Mouse (Mus musculus): ENCODE data around the gene Flywch2. TPM values are rescaled to one million over a fixed set of nuclear protein-coding genes. Genes with fewer than 3 reads are reported as not detected.

The Flywch2 gene
- polyA plus RNA-seq, 1 experiment: 9.3 TPM

GRCm38 (mm10) chr17:23770493-23770892, 15.4 kb downstream of the Flywch2 start:
- WGBS: 48% methylated on average over 2 of the region's 2 CpGs
- H3K4me3 ChIP-seq (ENCODE audit: insufficient read depth, low read depth, low read length): peak overlapping the region; percentile 93

GRCm38 (mm10) chr17:23762976-23763375, 22.9 kb downstream of the Flywch2 start:
- Histone ChIP-seq H3K4me3 (ENCODE audit: insufficient read depth, low read depth, low read length) (no peak overlapping the region), H3K27me3 (replicated peaks; ENCODE audit: control insufficient read depth, insufficient read depth, low read length) (no peaks in the 10 kb centered on the region), H3K36me3 (ENCODE audit: control insufficient read depth, insufficient read depth, low read length) (no peaks in the 10 kb centered on the region), H3K4me1 (ENCODE audit: control insufficient read depth, insufficient read depth, low read length) (no peaks in the 10 kb centered on the region), H3K27ac (ENCODE audit: insufficient read depth, low read depth, low read length) (no peak overlapping the region)
- DNase-seq: no peak
- TF ChIP-seq POLR2A (IDR thresholded peaks at IDR 0.05; ENCODE audit: low read depth, low read length): no peak
- TF ChIP-seq CTCF (conservative IDR thresholded peaks at IDR 0.05; ENCODE audit: insufficient read depth, insufficient read length, low read depth, low read length): no peak
- WGBS: 88% methylated on average over 11 of the region's 11 CpGs

More at GRCm38 (mm10) chr17:23770493-23770892, 15.4 kb downstream of the Flywch2 start:
- DNase-seq: no peak
- TF ChIP-seq POLR2A (IDR thresholded peaks at IDR 0.05; ENCODE audit: low read depth, low read length) (no peak), CTCF (conservative IDR thresholded peaks at IDR 0.05; ENCODE audit: insufficient read depth, insufficient read length, low read depth, low read length) (no peak)
- H3K4me1 ChIP-seq (ENCODE audit: control insufficient read depth, insufficient read depth, low read length): no peaks in the 10 kb centered on the region; the same call in 1 of the 2 replicates
- H3K36me3 ChIP-seq (ENCODE audit: control insufficient read depth, insufficient read depth, low read length): no peaks in the 10 kb centered on the region
- no peak overlapping the region for H3K27ac ChIP-seq (ENCODE audit: insufficient read depth, low read depth, low read length)
- no peaks in the 10 kb centered on the region for H3K27me3 ChIP-seq (replicated peaks; ENCODE audit: control insufficient read depth, insufficient read depth, low read length)

GRCm38 (mm10) chr17:23761155-23761554, 24.7 kb downstream of the Flywch2 start:
- Histone ChIP-seq H3K27me3 (replicated peaks; ENCODE audit: control insufficient read depth, insufficient read depth, low read length) (no peaks in the 10 kb centered on the region), H3K4me3 (ENCODE audit: insufficient read depth, low read depth, low read length) (no peak overlapping the region), H3K4me1 (ENCODE audit: control insufficient read depth, insufficient read depth, low read length) (no peaks in the 10 kb centered on the region), H3K36me3 (ENCODE audit: control insufficient read depth, insufficient read depth, low read length) (no peaks in the 10 kb centered on the region), H3K27ac (ENCODE audit: insufficient read depth, low read depth, low read length) (no peak overlapping the region)
- DNase-seq: no peak
- TF ChIP-seq POLR2A (IDR thresholded peaks at IDR 0.05; ENCODE audit: low read depth, low read length) (no peak), CTCF (conservative IDR thresholded peaks at IDR 0.05; ENCODE audit: insufficient read depth, insufficient read length, low read depth, low read length) (no peak)
- WGBS: over 99% methylated on average over 3 of the region's 3 CpGs

- H3K27me3 ChIP-seq (replicated peaks; ENCODE audit: control insufficient read depth, insufficient read depth, low read length): no peaks in the 10 kb centered on the region
- DNase-seq: no peak
- no peaks in the 10 kb centered on the region for H3K4me1 ChIP-seq (ENCODE audit: control insufficient read depth, insufficient read depth, low read length)
- 93% methylated on average over 9 of the region's 9 CpGs for WGBS
- no peak overlapping the region for H3K27ac ChIP-seq (ENCODE audit: insufficient read depth, low read depth, low read length)
- no peak overlapping the region for H3K4me3 ChIP-seq (ENCODE audit: insufficient read depth, low read depth, low read length)
- TF ChIP-seq POLR2A (IDR thresholded peaks at IDR 0.05; ENCODE audit: low read depth, low read length) (no peak), CTCF (conservative IDR thresholded peaks at IDR 0.05; ENCODE audit: insufficient read depth, insufficient read length, low read depth, low read length) (no peak)
- no peaks in the 10 kb centered on the region for H3K36me3 ChIP-seq (ENCODE audit: control insufficient read depth, insufficient read depth, low read length)
Measured at GRCm38 (mm10) chr17:23760231-23760630, 25.6 kb downstream of the Flywch2 start.

GRCm38 (mm10) chr17:23758801-23759200, 27.1 kb downstream of the Flywch2 start:
- 65% methylated on average over 8 of the region's 8 CpGs for WGBS
- Histone ChIP-seq H3K4me3 (ENCODE audit: insufficient read depth, low read depth, low read length) (no peak overlapping the region), H3K27me3 (replicated peaks; ENCODE audit: control insufficient read depth, insufficient read depth, low read length) (no peaks in the 10 kb centered on the region), H3K36me3 (ENCODE audit: control insufficient read depth, insufficient read depth, low read length) (no peaks in the 10 kb centered on the region), H3K27ac (ENCODE audit: insufficient read depth, low read depth, low read length) (no peak overlapping the region), H3K4me1 (ENCODE audit: control insufficient read depth, insufficient read depth, low read length) (no peaks in the 10 kb centered on the region)
- peak; percentile 27 for DNase-seq
- TF ChIP-seq CTCF (conservative IDR thresholded peaks at IDR 0.05; ENCODE audit: insufficient read depth, insufficient read length, low read depth, low read length) (no peak), POLR2A (IDR thresholded peaks at IDR 0.05; ENCODE audit: low read depth, low read length) (no peak)

- Histone ChIP-seq H3K36me3 (ENCODE audit: control insufficient read depth, insufficient read depth, low read length) (no peaks in the 10 kb centered on the region), H3K4me1 (ENCODE audit: control insufficient read depth, insufficient read depth, low read length) (no peaks in the 10 kb centered on the region), H3K4me3 (ENCODE audit: insufficient read depth, low read depth, low read length) (no peak overlapping the region), H3K27me3 (replicated peaks; ENCODE audit: control insufficient read depth, insufficient read depth, low read length) (no peaks in the 10 kb centered on the region), H3K27ac (ENCODE audit: insufficient read depth, low read depth, low read length) (no peak overlapping the region)
- no peak for DNase-seq
- WGBS: 93% methylated on average over 9 of the region's 9 CpGs
- TF ChIP-seq CTCF (conservative IDR thresholded peaks at IDR 0.05; ENCODE audit: insufficient read depth, insufficient read length, low read depth, low read length) (no peak), POLR2A (IDR thresholded peaks at IDR 0.05; ENCODE audit: low read depth, low read length) (no peak)
Measured at GRCm38 (mm10) chr17:23757581-23757980, 28.3 kb downstream of the Flywch2 start.

- H3K27me3 ChIP-seq (replicated peaks; ENCODE audit: control insufficient read depth, insufficient read depth, low read length): no peaks in the 10 kb centered on the region
- H3K27ac ChIP-seq (ENCODE audit: insufficient read depth, low read depth, low read length): no peak overlapping the region
- H3K4me1 ChIP-seq (ENCODE audit: control insufficient read depth, insufficient read depth, low read length): no peaks in the 10 kb centered on the region
- TF ChIP-seq CTCF (conservative IDR thresholded peaks at IDR 0.05; ENCODE audit: insufficient read depth, insufficient read length, low read depth, low read length): no peak
- TF ChIP-seq POLR2A (IDR thresholded peaks at IDR 0.05; ENCODE audit: low read depth, low read length): no peak
- DNase-seq: peak; percentile 57
- 72% methylated on average over 13 of the region's 13 CpGs for WGBS
- H3K36me3 ChIP-seq (ENCODE audit: control insufficient read depth, insufficient read depth, low read length): no peaks in the 10 kb centered on the region
- no peak overlapping the region for H3K4me3 ChIP-seq (ENCODE audit: insufficient read depth, low read depth, low read length)
Measured at GRCm38 (mm10) chr17:23755689-23756088, 30.2 kb downstream of the Flywch2 start.
